Mouse (Mus musculus): Measurements from ENCODE around the gene Gmppb. TPM values are rescaled to one million over a fixed set of nuclear protein-coding genes. Genes with fewer than 3 reads are reported as not detected.
A peak's percentile ranks its signal among the peaks of the same experiment; 100 is the strongest.

Gmppb gene
- polyA plus RNA-seq, 1 experiment from 2014 or later, result 13.8 TPM

DNA sequence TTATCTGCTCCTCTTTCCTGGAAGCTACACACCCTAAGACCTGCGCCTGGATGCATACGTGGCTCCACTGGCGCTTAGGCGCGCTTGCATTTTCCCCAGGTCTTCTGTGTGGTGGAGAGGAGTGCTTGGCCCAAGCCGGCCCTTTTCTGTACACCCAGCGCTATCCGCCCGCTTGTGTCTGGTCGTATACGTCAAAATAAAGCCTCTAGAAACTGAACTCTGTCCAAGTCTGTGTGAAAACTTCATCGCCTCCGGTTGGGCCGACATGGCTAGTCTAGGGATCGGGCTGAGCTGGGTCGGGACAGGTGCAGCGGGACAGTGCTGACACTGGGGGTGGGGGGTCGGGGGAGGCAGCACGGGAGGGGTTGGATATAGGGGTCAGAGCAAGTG, 481 bp upstream of the Gmppb start:
- H3K27ac ChIP-seq (ENCODE audit: low read length), result peak overlapping the region; percentile 89
- H3K36me3 ChIP-seq (ENCODE audit: control insufficient read depth, insufficient read depth), result peaks cover 45% of the 10 kb centered on the region
- H3K4me1 ChIP-seq (ENCODE audit: control insufficient read depth, low read depth, low read length), result peaks cover 48% of the 10 kb centered on the region
- no peaks in the 10 kb centered on the region for H3K9me3 ChIP-seq (replicated peaks; ENCODE audit: control insufficient read depth, low read length)
- 2% methylated on average over 19 of the region's 19 CpGs for WGBS (ENCODE audit: insufficient replicate concordance)
- H3K4me2 ChIP-seq (ENCODE audit: low read depth, low read length), result peak overlapping the region; percentile 97
- peak overlapping the region; percentile 77 for H3K4me3 ChIP-seq (ENCODE audit: low read depth, low read length)
- peak; percentile 2 for ATAC-seq (ENCODE audit: low read depth)
- peak overlapping the region; percentile 64 for H3K9ac ChIP-seq (ENCODE audit: low read depth, low read length)
- no peaks in the 10 kb centered on the region for H3K27me3 ChIP-seq (ENCODE audit: control insufficient read depth, insufficient read depth, low read depth, low read length)

DNA sequence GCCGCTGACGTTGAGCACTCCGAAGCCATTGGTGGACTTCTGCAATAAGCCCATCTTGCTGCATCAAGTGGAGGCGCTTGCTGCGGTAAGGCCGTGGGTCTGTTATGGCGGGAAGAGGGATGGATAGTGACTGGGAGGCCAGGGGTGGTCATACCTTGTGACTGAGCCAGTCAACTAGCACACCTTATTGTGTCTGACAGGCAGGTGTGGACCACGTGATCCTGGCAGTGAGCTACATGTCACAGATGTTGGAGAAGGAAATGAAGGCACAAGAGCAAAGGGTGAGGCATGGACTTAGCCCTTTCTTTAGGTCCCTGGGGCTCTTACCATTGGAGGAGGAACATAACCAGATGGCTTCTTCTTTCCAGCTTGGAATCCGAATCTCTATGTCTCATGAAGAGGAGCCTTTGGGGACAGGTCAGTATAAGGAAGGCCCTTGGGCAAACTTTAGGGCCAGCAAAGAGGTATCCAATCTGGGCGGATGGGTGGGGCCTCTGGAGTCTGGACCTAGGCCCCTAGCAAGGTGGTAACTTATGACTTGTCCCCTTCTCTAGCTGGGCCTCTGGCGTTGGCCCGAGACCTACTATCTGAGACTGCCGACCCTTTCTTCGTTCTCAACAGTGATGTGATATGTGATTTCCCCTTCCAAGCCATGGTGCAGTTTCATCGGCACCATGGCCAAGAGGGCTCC, 664 bp downstream of the Gmppb start:
- Histone ChIP-seq H3K27me3 (ENCODE audit: control insufficient read depth, insufficient read depth, low read depth, low read length) (no peaks in the 10 kb centered on the region), H3K9ac (ENCODE audit: low read depth, low read length) (peak overlapping the region; percentile 68), H3K4me3 (ENCODE audit: low read depth, low read length) (peak overlapping the region; percentile 77), H3K9me3 (replicated peaks; ENCODE audit: control insufficient read depth, low read length) (no peaks in the 10 kb centered on the region), H3K4me2 (ENCODE audit: low read depth, low read length) (peak overlapping the region; percentile 97), H3K27ac (ENCODE audit: low read length) (peak overlapping the region; percentile 57), H3K4me1 (ENCODE audit: control insufficient read depth, low read depth, low read length) (peaks cover 49% of the 10 kb centered on the region), H3K36me3 (ENCODE audit: control insufficient read depth, insufficient read depth) (peaks cover 53% of the 10 kb centered on the region)
- no peak for ATAC-seq (ENCODE audit: low read depth)
- 33% methylated on average over 15 of the region's 15 CpGs for WGBS (ENCODE audit: insufficient replicate concordance)

DNA sequence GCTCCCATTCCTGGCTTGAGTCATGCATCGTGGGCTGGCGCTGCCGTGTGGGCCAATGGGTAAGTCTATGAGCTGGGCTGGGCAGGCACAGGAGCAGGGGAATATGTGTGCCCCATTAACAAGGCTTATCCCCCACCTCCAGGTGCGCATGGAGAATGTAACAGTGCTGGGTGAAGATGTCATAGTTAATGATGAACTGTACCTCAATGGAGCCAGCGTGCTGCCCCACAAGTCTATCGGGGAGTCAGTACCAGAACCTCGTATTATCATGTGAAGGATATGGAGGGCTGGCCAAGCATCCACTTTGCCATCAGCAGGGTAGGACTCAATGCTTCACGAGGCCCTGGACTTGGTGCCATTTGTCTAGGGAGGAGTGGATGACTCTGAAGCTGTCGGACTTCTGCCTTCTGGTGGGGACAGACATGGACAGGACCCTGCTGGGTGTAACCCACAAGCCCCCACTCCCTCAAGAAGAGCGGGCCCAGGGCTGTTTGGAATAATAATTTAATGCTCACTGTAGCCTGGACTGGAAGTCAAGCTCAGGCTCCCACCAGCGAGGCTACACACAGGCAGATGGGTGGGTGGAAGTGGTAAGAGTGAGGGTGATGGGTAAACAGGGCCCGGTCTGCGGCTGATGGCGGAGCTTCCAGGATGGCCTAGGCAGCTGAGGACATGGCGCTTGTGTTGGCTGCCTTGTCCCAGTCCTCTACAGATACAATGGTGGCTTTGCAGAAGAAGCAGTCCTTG, 2.3 kb downstream of the Gmppb start:
- Histone ChIP-seq H3K36me3 (ENCODE audit: control insufficient read depth, insufficient read depth) (peaks cover 53% of the 10 kb centered on the region), H3K4me1 (ENCODE audit: control insufficient read depth, low read depth, low read length) (peaks cover 47% of the 10 kb centered on the region)

DNA sequence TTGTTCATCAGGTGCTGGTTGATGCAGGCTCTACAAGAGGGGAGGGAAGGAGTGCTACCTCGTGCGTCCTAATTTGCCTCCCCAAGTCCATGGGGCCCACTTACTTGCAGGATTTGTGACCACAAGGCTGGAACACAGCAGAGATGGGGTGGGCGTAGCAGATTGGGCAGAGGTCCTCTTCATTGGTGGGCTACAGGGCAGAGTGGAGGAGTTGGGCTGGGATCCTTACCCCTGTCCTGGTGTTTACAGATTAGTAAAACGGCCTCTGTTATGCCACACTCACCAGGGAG, 2.8 kb downstream of the Gmppb start:
- Histone ChIP-seq H3K4me1 (ENCODE audit: control insufficient read depth, low read depth, low read length) (peaks cover 42% of the 10 kb centered on the region), H3K9ac (ENCODE audit: low read depth, low read length) (no peak overlapping the region), H3K27ac (ENCODE audit: low read length) (no peak overlapping the region), H3K36me3 (ENCODE audit: control insufficient read depth, insufficient read depth) (peaks cover 53% of the 10 kb centered on the region), H3K4me3 (ENCODE audit: low read depth, low read length) (no peak overlapping the region), H3K4me2 (ENCODE audit: low read depth, low read length) (no peak overlapping the region), H3K27me3 (ENCODE audit: control insufficient read depth, insufficient read depth, low read depth, low read length) (no peaks in the 10 kb centered on the region), H3K9me3 (replicated peaks; ENCODE audit: control insufficient read depth, low read length) (no peaks in the 10 kb centered on the region)
- ATAC-seq (ENCODE audit: low read depth), result no peak
- 72% methylated on average over 4 of the region's 4 CpGs for whole genome bisulfite sequencing (ENCODE audit: insufficient replicate concordance)

More for the DNA sequence above, 2.3 kb downstream of the Gmppb start:
- H3K4me3 ChIP-seq (ENCODE audit: low read depth, low read length), result no peak overlapping the region
- no peak for ATAC-seq (ENCODE audit: low read depth)
- H3K27me3 ChIP-seq (ENCODE audit: control insufficient read depth, insufficient read depth, low read depth, low read length), result no peaks in the 10 kb centered on the region
- no peak overlapping the region for H3K4me2 ChIP-seq (ENCODE audit: low read depth, low read length)
- H3K27ac ChIP-seq (ENCODE audit: low read length), result no peak overlapping the region
- no peak overlapping the region for H3K9ac ChIP-seq (ENCODE audit: low read depth, low read length)
- WGBS (ENCODE audit: insufficient replicate concordance), result 90% methylated on average over 15 of the region's 15 CpGs
- no peaks in the 10 kb centered on the region for H3K9me3 ChIP-seq (replicated peaks; ENCODE audit: control insufficient read depth, low read length)

DNA sequence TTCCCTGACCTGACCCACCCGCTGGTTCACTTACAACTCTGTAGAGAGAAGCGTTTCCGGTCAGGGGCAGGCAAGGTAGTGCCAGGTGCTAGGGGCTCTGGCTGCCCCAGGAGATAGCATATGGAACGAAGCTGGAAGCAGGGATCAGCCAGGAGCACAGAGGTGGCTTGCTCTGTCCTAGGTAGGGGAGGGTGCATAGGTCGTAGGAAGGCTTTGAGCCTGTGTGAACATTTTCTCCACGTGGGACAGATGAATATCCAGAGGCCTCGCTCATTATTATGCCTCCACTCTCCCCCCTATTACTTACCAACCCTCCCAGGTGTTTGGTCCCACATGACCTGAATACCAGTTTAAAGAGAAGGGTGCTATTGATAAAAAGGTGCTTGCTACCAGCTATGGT, 3.4 kb downstream of the Gmppb start:
- H3K27ac ChIP-seq (ENCODE audit: low read length), result 0 out of 2 replicates have a peak overlapping the region, but pooled peaks have one; percentile 31
- no peak overlapping the region for H3K9ac ChIP-seq (ENCODE audit: low read depth, low read length)
- no peaks in the 10 kb centered on the region for H3K27me3 ChIP-seq (ENCODE audit: control insufficient read depth, insufficient read depth, low read depth, low read length)
- ATAC-seq (ENCODE audit: low read depth), result no peak
- H3K4me1 ChIP-seq (ENCODE audit: control insufficient read depth, low read depth, low read length), result peaks cover 36% of the 10 kb centered on the region
- 69% methylated on average over 7 of the region's 7 CpGs for WGBS (ENCODE audit: insufficient replicate concordance)
- no peak overlapping the region for H3K4me2 ChIP-seq (ENCODE audit: low read depth, low read length)
- no peak overlapping the region for H3K4me3 ChIP-seq (ENCODE audit: low read depth, low read length)
- H3K36me3 ChIP-seq (ENCODE audit: control insufficient read depth, insufficient read depth), result peaks cover 55% of the 10 kb centered on the region
- no peaks in the 10 kb centered on the region for H3K9me3 ChIP-seq (replicated peaks; ENCODE audit: control insufficient read depth, low read length)

DNA sequence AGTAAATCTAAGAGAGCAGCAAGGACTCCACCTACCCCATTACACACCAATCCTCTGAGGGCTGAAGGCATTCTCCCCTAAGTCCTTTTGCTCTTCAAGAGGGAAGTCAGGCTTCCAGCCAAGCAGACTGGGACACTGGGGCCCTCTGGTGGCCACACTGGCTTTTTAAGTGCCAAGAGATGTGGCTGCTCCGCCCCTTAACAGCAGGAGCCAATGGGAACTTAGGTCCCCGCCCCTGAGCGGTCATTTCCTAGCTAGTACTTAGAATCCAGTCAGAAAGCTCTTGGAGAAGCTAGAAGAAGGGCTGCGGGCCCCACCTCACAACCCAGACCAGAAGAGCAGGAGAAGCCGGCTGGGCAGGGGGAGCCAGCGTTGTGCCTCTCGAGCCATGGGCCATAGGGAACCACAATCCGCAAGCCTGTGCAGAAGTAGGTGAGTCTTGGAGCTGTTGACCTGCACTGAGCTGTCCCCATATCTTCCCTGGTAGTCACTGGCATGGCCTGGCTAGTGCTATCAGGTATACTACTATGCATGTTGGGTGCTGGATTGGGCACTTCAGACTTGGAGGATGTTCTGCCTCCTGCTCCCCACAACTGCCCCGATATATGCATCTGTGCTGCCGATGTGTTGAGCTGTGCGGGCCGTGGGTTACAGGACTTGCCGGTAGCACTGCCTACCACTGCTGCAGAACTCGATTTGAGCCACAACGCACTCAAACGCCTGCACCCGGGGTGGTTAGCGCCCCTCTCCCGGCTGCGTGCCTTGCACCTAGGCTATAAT, 4.0 kb downstream of the Gmppb start, which contains the start of gene Amigo3:
TSS of gene Amigo3 (plus strand) at position 275 of the 780 bp plus-strand sequence.
- Histone ChIP-seq H3K4me1 (ENCODE audit: control insufficient read depth, low read depth, low read length) (peaks cover 30% of the 10 kb centered on the region), H3K36me3 (ENCODE audit: control insufficient read depth, insufficient read depth) (peaks cover 61% of the 10 kb centered on the region), H3K9ac (ENCODE audit: low read depth, low read length) (no peak within 1 kb of the TSS), H3K9me3 (replicated peaks; ENCODE audit: control insufficient read depth, low read length) (no peaks in the 10 kb centered on the region), H3K27me3 (ENCODE audit: control insufficient read depth, insufficient read depth, low read depth, low read length) (no peaks in the 10 kb centered on the region), H3K27ac (ENCODE audit: low read length) (peak within 1 kb of the TSS; percentile 33; the same call in 1 of the 2 replicates), H3K4me3 (ENCODE audit: low read depth, low read length) (no peak within 1 kb of the TSS), H3K4me2 (ENCODE audit: low read depth, low read length) (peak within 1 kb of the TSS; percentile 44)
- 50% methylated on average over 20 of the region's 20 CpGs for WGBS (ENCODE audit: insufficient replicate concordance)
- ATAC-seq (ENCODE audit: low read depth), result peak; percentile 28

DNA sequence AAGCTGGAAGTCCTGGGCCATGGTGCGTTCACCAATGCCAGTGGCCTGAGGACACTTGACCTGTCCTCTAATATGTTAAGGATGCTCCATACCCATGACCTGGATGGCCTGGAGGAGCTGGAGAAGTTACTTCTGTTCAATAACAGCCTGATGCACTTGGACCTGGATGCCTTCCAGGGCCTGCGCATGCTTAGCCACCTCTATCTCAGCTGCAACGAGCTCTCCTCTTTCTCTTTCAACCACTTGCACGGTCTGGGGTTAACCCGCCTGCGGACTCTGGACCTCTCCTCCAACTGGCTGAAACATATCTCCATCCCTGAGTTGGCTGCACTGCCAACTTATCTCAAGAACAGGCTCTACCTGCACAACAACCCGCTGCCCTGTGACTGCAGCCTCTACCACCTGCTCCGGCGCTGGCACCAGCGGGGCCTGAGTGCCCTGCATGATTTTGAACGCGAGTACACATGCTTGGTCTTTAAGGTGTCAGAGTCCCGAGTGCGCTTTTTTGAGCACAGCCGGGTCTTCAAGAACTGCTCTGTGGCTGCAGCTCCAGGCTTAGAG, 4.7 kb downstream of the Gmppb start:
- no peaks in the 10 kb centered on the region for H3K27me3 ChIP-seq (ENCODE audit: control insufficient read depth, insufficient read depth, low read depth, low read length)
- no peaks in the 10 kb centered on the region for H3K9me3 ChIP-seq (replicated peaks; ENCODE audit: control insufficient read depth, low read length)
- ATAC-seq (ENCODE audit: low read depth), result no peak
- H3K4me2 ChIP-seq (ENCODE audit: low read depth, low read length), result no peak overlapping the region
- no peak overlapping the region for H3K4me3 ChIP-seq (ENCODE audit: low read depth, low read length)
- H3K4me1 ChIP-seq (ENCODE audit: control insufficient read depth, low read depth, low read length), result peaks cover 23% of the 10 kb centered on the region
- 88% methylated on average over 15 of the region's 15 CpGs for WGBS (ENCODE audit: insufficient replicate concordance)
- no peak overlapping the region for H3K9ac ChIP-seq (ENCODE audit: low read depth, low read length)
- H3K27ac ChIP-seq (ENCODE audit: low read length), result no peak overlapping the region; the same call in 1 of the 2 replicates
- peaks cover 68% of the 10 kb centered on the region for H3K36me3 ChIP-seq (ENCODE audit: control insufficient read depth, insufficient read depth)

DNA sequence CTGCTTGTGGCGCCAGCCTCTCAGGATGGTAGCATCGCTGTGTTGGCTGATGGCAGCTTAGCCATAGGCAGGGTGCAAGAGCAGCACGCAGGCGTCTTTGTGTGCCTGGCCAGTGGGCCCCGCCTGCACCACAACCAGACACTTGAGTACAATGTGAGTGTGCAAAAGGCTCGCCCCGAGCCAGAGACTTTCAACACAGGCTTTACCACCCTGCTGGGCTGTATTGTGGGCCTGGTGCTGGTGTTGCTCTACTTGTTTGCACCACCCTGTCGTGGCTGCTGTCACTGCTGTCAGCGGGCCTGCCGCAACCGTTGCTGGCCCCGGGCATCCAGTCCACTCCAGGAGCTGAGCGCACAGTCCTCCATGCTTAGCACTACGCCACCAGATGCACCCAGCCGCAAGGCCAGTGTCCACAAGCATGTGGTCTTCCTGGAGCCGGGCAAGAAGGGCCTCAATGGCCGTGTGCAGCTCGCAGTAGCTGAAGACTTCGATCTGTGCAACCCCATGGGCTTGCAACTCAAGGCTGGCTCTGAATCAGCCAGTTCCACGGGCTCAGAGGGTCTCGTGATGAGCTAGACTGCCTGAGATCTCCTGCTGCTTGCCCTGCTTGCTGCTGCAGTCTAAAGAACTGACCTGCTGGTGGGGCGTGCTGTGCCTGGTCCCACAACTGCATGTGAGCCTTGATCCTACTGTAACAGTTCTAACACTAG, 5.4 kb downstream of the Gmppb start:
- Histone ChIP-seq H3K27me3 (ENCODE audit: control insufficient read depth, insufficient read depth, low read depth, low read length) (no peaks in the 10 kb centered on the region), H3K9me3 (replicated peaks; ENCODE audit: control insufficient read depth, low read length) (no peaks in the 10 kb centered on the region), H3K9ac (ENCODE audit: low read depth, low read length) (no peak overlapping the region), H3K27ac (ENCODE audit: low read length) (no peak overlapping the region), H3K4me1 (ENCODE audit: control insufficient read depth, low read depth, low read length) (peaks cover 22% of the 10 kb centered on the region), H3K4me2 (ENCODE audit: low read depth, low read length) (no peak overlapping the region), H3K36me3 (ENCODE audit: control insufficient read depth, insufficient read depth) (peaks cover 75% of the 10 kb centered on the region), H3K4me3 (ENCODE audit: low read depth, low read length) (no peak overlapping the region)
- no peak for ATAC-seq (ENCODE audit: low read depth)
- WGBS (ENCODE audit: insufficient replicate concordance), result 92% methylated on average over 22 of the region's 22 CpGs
